Mouse (Mus musculus) intestine, embryonic 16.5 days (tissue): Measurements from ENCODE around the gene Gmds. TPM values are rescaled to one million over a fixed set of nuclear protein-coding genes. Genes with fewer than 3 reads are reported as not detected.

Experiments used
- ATAC-seq: fragments of 200-750 bp; cut with Nextera tagmentation; 2 replicates; pipeline ENCODE4 v1.8.0; 2017; ENCODE audit warnings: moderate TSS enrichment, moderate library complexity
- H3K27ac ChIP-seq: fragments of 300-500 bp; sonication (generic); 2 replicates; pipeline ENCODE4 v1.5.1; 2014; ENCODE audit warnings: mild to moderate bottlenecking, low read length
- H3K27me3 ChIP-seq: fragments of 300-500 bp; sonication (generic); replicated peaks from 2 replicates; pipeline ENCODE4 v1.6.1; 2014; ENCODE audit warnings: low read length, control low read depth, mixed read lengths; ENCODE audit not compliant: control insufficient read depth, insufficient read depth
- H3K36me3 ChIP-seq: fragments of 300-500 bp; sonication (generic); 2 replicates; pipeline ENCODE4 v1.6.1; 2014; ENCODE audit warnings: low read length, control low read depth; ENCODE audit not compliant: control insufficient read depth, insufficient read depth
- H3K4me1 ChIP-seq: fragments of 300-500 bp; sonication (generic); 2 replicates; pipeline ENCODE4 v1.6.1; 2014; ENCODE audit warnings: low read length, control low read depth, mixed read lengths; ENCODE audit not compliant: control insufficient read depth, insufficient read depth
- H3K4me2 ChIP-seq: fragments of 300-500 bp; sonication (generic); 2 replicates; pipeline ENCODE4 v1.6.1; 2014; ENCODE audit warnings: low read depth, low read length, control low read depth
- H3K4me3 ChIP-seq: fragments of 300-500 bp; sonication (generic); 2 replicates; pipeline ENCODE4 v1.5.1; 2014; ENCODE audit warnings: mild to moderate bottlenecking, low read length
- H3K9ac ChIP-seq: fragments of 300-500 bp; sonication (generic); 2 replicates; pipeline ENCODE4 v1.6.1; 2014; ENCODE audit warnings: low read depth, low read length
- H3K9me3 ChIP-seq: fragments of 300-500 bp; sonication (generic); 2 replicates; pipeline ENCODE4 v1.6.1; 2016; ENCODE audit warnings: low read length, control low read depth; ENCODE audit not compliant: control insufficient read depth
- WGBS: fragments of 180-500 bp; shearing (Covaris S2); extraction: QIAGEN DNeasy Blood & Tissue Kit; methylation state at CpG from one replicate; pipeline ENCODE4 v1.1.7; 2014; 5-methylcytosine and 5-hydroxymethylcytosine counted together
- polyA plus RNA-seq: library from polyadenylated mRNA; unstranded; fragments of >200 nt; fragmentation: Nextera tagmentation; extraction: Ambion mirVana; gene quantifications from 2 replicates; pipeline ENCODE4 v1.2.1, GENCODE M21; 2015

The Gmds gene
- polyA plus RNA-seq, 1 experiment from 2014 or later = 210 TPM

DNA sequence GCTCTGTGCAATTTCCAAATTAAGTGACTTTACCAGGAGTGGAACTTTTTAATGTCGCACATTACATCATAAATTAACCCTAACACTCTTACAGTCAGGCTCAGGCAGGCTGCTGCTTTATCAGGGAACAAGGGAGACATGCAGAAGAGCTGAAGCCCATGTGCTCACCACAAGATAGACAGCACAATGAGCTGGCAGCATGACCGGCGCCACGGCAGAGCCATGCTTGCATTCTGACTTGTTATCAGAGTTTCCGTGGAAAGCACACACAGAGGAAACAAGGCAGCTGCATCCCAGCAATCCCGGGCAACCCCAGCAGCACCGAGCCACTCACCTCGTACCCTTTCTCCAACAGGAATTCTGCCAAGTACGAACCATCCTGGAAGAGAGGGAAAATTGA, 104.5 kb downstream of the Gmds start:
- Histone ChIP-seq H3K9ac (no peak overlapping the region), H3K4me2 (no peak overlapping the region), H3K9me3 (no peaks in the 10 kb centered on the region), H3K36me3 (no peaks in the 10 kb centered on the region), H3K27me3 (no peaks in the 10 kb centered on the region), H3K4me1 (no peaks in the 10 kb centered on the region), H3K4me3 (no peak overlapping the region), H3K27ac (no peak overlapping the region)
- WGBS = 59% methylated on average over 9 of the region's 9 CpGs
- no peak for ATAC-seq

DNA sequence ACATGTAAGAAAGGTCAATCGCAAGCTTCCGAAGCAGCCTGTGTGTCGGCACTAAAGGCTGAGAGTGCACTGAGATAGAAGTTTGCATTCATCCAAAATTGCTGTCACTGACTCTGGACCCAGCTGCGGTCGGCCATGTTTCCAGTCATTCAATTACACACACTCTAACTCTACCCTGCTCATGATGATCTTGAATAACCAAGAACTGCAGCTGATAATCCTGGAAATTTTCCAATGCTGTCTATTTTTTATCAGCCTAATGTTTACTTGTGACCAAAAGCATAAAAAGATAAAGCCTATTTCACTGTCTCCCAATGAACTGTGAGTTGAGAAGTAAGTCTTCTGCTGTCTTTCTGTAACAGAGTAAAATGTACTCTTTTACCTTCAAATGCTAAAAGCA, 106.1 kb downstream of the Gmds start:
- ATAC-seq = no peak
- no peak overlapping the region for H3K4me2 ChIP-seq
- WGBS = 82% methylated on average over 5 of the region's 5 CpGs
- no peaks in the 10 kb centered on the region for H3K36me3 ChIP-seq
- no peaks in the 10 kb centered on the region for H3K27me3 ChIP-seq
- no peak overlapping the region for H3K4me3 ChIP-seq
- H3K4me1 ChIP-seq = no peaks in the 10 kb centered on the region
- no peak overlapping the region for H3K27ac ChIP-seq
- H3K9me3 ChIP-seq = no peaks in the 10 kb centered on the region
- no peak overlapping the region for H3K9ac ChIP-seq

DNA sequence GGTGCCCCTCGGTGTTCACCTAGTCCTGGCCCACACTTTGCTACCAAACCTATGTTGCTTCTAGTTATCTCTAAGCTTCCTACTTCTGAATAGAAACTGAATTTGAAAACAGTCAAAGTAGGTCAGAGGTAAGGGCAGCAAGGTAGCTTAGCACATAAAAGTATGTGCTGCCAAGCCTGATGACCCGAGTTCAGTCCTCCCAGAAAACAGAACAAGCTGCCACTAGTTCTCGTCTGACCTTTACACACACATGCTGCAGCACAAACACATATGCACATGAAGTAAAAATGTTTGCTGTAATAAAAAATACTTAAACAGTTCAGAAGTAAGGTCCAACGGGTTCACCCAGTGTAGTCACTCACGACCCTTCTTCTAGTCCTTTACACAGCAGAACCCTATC, 106.6 kb downstream of the Gmds start:
- H3K27ac ChIP-seq = no peak overlapping the region
- no peak for ATAC-seq
- WGBS = 90% methylated on average over 5 of the region's 5 CpGs

DNA sequence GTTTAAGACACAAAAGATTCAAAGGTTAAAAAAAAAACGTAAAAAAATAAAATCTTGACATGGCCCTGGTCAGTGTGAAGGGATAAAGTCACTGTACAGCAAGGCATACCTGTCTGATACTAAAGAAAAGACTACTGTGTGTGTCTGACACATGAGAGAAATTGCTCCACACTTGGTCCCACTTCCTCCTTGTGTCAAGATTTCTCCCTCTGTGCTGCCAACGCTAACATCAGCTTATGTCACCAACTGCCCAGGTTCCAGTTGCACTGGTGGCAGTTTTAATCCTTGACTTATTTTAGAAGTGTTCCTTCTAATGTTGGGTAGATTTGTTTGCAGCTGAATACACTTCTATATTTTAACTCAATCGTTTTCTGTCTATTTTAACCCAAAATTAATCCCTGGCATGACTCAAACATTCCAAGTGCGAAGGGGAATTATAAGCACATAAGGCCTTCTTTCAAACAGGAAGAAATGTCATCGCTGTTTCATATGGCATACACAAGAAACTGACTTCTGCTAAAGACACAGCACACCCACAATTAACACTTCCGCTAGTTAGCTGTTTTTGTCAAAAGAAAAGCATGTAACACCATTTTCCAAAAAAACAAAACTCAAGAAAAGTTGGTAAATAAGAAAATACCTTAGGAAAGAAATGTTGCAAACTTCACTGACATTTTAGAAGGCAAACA, 110.5 kb downstream of the Gmds start:
- 76% methylated on average over 6 of the region's 6 CpGs for WGBS
- H3K27ac ChIP-seq = no peak overlapping the region

More for the DNA sequence above, 106.6 kb downstream of the Gmds start:
- no peaks in the 10 kb centered on the region for H3K9me3 ChIP-seq
- H3K36me3 ChIP-seq = no peaks in the 10 kb centered on the region
- H3K4me1 ChIP-seq = no peaks in the 10 kb centered on the region
- H3K4me3 ChIP-seq = no peak overlapping the region
- no peak overlapping the region for H3K4me2 ChIP-seq
- H3K9ac ChIP-seq = no peak overlapping the region
- H3K27me3 ChIP-seq = no peaks in the 10 kb centered on the region

DNA sequence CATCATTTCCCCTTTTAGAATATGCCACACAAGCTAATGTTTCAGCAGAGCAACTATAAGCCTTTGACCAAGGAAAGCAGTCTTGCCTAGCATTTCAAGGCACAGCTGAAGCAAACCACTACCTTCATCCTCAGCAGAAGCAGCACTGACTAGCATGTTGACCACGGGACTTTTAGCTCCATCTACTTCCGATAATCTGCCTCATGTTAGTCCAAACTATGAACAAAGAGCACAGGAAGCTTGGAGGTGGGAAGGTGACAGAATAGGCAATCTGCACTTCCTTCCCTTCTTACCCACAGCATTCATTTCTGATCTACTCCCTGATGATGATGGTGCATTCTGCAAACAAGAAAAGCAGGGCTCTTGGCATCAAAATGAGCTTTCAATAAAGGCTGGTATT, 120.9 kb downstream of the Gmds start:
- H3K9me3 ChIP-seq = no peaks in the 10 kb centered on the region
- no peak overlapping the region for H3K4me3 ChIP-seq
- H3K27ac ChIP-seq = no peak overlapping the region
- H3K9ac ChIP-seq = no peak overlapping the region
- WGBS = 75% methylated on average over 2 of the region's 2 CpGs
- H3K4me1 ChIP-seq = no peaks in the 10 kb centered on the region
- ATAC-seq = no peak
- no peak overlapping the region for H3K4me2 ChIP-seq
- H3K36me3 ChIP-seq = no peaks in the 10 kb centered on the region
- H3K27me3 ChIP-seq = no peaks in the 10 kb centered on the region

More for the DNA sequence above, 110.5 kb downstream of the Gmds start:
- Histone ChIP-seq H3K4me3 (no peak overlapping the region), H3K4me1 (no peaks in the 10 kb centered on the region), H3K36me3 (no peaks in the 10 kb centered on the region), H3K4me2 (no peak overlapping the region), H3K9ac (no peak overlapping the region), H3K9me3 (no peaks in the 10 kb centered on the region), H3K27me3 (no peaks in the 10 kb centered on the region)
- ATAC-seq = no peak

DNA sequence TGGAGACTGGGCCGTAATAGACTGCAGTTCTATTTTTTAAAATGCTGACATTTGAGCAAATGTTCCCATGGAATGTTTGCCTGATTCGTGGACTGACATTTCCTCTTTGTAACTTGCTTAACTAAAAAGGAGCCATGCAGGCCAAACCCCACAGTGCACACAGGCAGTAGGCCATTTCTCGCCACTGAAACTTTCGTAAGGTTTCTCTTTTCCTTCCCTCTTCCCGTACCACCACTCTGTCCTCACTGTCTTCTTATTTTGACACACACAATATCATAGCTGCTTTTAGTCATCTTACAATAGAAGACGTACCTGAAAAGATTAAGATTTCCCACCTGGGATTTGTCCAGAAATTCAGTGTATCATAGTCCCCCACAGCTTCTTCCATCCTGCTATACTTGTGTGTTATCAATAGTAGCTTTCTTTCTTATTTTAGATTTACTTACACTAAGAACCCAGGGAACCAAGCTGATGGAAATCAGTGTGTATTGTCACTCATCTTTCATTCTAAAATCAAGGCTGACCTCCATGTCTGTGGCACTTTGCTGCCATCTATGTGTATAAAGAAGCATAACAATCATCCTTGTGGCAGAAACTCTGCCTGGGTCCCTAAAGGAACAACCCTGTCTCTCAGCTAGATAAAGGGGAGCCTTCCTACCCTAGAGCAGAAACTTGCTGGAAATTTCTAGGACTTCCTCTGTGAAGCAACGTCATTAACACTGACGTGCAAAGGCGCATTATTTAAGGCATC, 124.7 kb downstream of the Gmds start:
- H3K4me1 ChIP-seq = no peaks in the 10 kb centered on the region
- no peak for ATAC-seq
- no peaks in the 10 kb centered on the region for H3K27me3 ChIP-seq
- H3K4me3 ChIP-seq = no peak overlapping the region
- H3K9me3 ChIP-seq = no peaks in the 10 kb centered on the region
- no peak overlapping the region for H3K4me2 ChIP-seq
- no peaks in the 10 kb centered on the region for H3K36me3 ChIP-seq
- WGBS = 58% methylated on average over 9 of the region's 9 CpGs
- no peak overlapping the region for H3K27ac ChIP-seq
- H3K9ac ChIP-seq = no peak overlapping the region

DNA sequence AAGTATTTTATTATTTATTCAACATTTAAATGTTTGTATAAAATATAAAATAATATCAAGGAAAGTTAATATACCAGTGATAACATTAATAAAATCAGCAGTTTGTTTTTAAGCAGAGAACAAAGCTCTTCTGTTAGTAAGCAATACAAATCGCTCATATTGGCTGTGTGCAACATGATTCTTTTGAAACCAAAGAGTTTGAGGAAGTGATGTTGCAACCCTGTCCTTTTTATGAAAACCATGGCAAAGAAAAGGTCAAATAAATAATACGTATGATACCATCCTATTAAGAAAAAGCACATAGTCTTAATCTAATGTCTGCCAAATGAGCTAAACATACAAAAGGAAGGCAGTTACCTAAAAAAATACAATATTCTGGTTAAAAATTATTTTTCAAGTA, 126.4 kb downstream of the Gmds start:
- no peak overlapping the region for H3K4me3 ChIP-seq
- H3K9ac ChIP-seq = no peak overlapping the region
- H3K9me3 ChIP-seq = no peaks in the 10 kb centered on the region
- H3K27me3 ChIP-seq = no peaks in the 10 kb centered on the region
- no peaks in the 10 kb centered on the region for H3K36me3 ChIP-seq
- no peak for ATAC-seq
- WGBS = 81% methylated on average over 2 of the region's 2 CpGs
- no peaks in the 10 kb centered on the region for H3K4me1 ChIP-seq
- no peak overlapping the region for H3K27ac ChIP-seq
- no peak overlapping the region for H3K4me2 ChIP-seq

DNA sequence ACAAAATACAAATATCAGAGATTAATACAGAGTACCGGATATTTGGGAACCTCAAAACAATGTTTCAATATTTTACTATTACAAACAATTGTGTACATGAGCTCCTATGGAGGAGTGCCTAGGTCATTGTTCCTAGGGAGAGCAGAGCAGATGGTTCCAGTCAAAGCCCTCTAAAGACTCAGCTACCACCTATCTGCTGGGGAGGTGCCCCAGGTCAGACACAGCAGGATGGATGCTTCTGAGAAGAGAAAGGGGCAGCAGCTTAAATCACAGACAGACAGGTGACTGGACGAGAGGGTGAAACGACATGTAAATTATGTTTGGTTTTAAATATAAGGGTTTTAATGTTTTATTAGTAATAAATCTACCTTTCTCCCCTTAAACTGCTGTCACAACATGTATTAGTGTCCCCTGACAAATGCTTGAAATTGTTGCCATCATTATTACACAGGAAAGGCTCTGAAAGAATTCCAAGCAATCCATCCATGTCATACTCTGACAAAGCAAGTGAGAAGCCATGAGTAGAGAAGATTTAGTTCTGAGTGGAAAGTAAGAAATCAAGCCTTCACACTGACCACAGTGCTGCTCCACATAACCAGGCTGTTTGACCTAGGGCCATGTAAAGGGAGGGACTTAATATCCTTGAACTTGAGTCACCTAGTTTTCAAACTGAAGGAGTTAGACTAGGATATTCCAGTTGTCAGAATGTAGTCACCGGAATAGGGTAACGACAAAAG, 131.2 kb downstream of the Gmds start:
- Histone ChIP-seq H3K4me2 (no peak overlapping the region), H3K27me3 (no peaks in the 10 kb centered on the region), H3K27ac (no peak overlapping the region), H3K4me1 (no peaks in the 10 kb centered on the region), H3K9ac (no peak overlapping the region), H3K36me3 (no peaks in the 10 kb centered on the region), H3K4me3 (no peak overlapping the region), H3K9me3 (no peaks in the 10 kb centered on the region)
- no peak for ATAC-seq
- WGBS = 76% methylated on average over 5 of the region's 5 CpGs

DNA sequence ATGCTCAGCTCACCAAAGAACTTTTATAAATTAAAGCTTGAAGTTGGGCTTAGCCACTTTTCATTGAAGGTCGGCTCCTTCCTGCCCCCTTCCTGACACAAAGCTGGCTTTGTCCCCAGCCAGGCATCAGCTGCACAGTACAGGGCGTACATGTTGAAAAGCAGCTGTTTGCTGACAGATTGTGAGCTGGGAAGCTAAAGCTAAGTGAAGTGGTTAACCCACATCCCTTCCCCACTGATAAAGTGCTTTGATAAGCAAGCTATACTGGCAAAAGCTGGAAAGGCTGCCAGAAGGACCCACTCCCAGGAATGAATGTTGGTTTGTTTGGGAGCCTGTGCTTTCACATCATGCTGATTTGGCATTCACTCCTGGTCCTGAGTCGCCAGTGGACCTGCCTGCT, 158.6 kb downstream of the Gmds start:
- WGBS = 19% methylated on average over 3 of the region's 3 CpGs
- no peak overlapping the region for H3K4me3 ChIP-seq
- no peaks in the 10 kb centered on the region for H3K27me3 ChIP-seq
- no peaks in the 10 kb centered on the region for H3K36me3 ChIP-seq
- no peaks in the 10 kb centered on the region for H3K4me1 ChIP-seq
- peak; percentile 66; the same call in 1 of the 2 replicates for ATAC-seq
- no peaks in the 10 kb centered on the region for H3K9me3 ChIP-seq
- no peak overlapping the region for H3K4me2 ChIP-seq
- H3K9ac ChIP-seq = no peak overlapping the region
- H3K27ac ChIP-seq = no peak overlapping the region
